Mouse (Mus musculus) limb, embryonic 12.5 days (tissue): ENCODE data around the gene Exoc6. TPM values are rescaled to one million over a fixed set of nuclear protein-coding genes. Genes with fewer than 3 reads are reported as not detected.

Source experiments
- ATAC-seq: fragments of 200-750 bp; cut with Nextera tagmentation; 2 replicates; pipeline ENCODE4 v1.8.0; 2017; ENCODE audit warnings: low read depth, moderate TSS enrichment; ENCODE audit not compliant: insufficient number of reproducible peaks, insufficient read depth, low FRiP score, low TSS enrichment
- H3K27ac ChIP-seq: fragments of 300-500 bp; sonication (generic); 2 replicates; pipeline ENCODE4 v1.5.1; 2016; ENCODE audit warnings: mild to moderate bottlenecking, moderate library complexity
- H3K27me3 ChIP-seq: fragments of 300-500 bp; sonication (generic); 2 replicates; pipeline ENCODE4 v1.6.1; 2016; ENCODE audit warnings: mild to moderate bottlenecking, moderate library complexity
- H3K36me3 ChIP-seq: fragments of 300-500 bp; sonication (generic); 2 replicates; pipeline ENCODE4 v1.6.1; 2016; ENCODE audit warnings: mild to moderate bottlenecking, moderate library complexity
- H3K4me1 ChIP-seq: fragments of 300-500 bp; sonication (generic); replicated peaks from 2 replicates; pipeline ENCODE4 v1.6.1; 2016
- H3K4me2 ChIP-seq: fragments of 300-500 bp; sonication (generic); 2 replicates; pipeline ENCODE4 v1.6.1; 2016; ENCODE audit warnings: mild to moderate bottlenecking, moderate library complexity
- H3K4me3 ChIP-seq: fragments of 300-500 bp; sonication (generic); replicated peaks from 2 replicates; pipeline ENCODE4 v1.5.1; 2016; ENCODE audit warnings: mild to moderate bottlenecking
- H3K9ac ChIP-seq: fragments of 300-500 bp; sonication (generic); replicated peaks from 2 replicates; pipeline ENCODE4 v1.6.1; 2016; ENCODE audit warnings: mild to moderate bottlenecking, moderate library complexity
- H3K9me3 ChIP-seq: fragments of 300-500 bp; sonication (generic); 2 replicates; pipeline ENCODE4 v1.6.1; 2016; ENCODE audit warnings: mild to moderate bottlenecking, moderate library complexity
- WGBS: fragments of 180-500 bp; shearing (Covaris S2); methylation state at CpG from one replicate; pipeline ENCODE4 v1.1.7; 2016; 5-methylcytosine and 5-hydroxymethylcytosine counted together
- polyA plus RNA-seq: library from polyadenylated mRNA; unstranded; fragments of >200 nt; fragmentation: Nextera tagmentation; extraction: Ambion mirVana; gene quantifications from 2 replicates; pipeline ENCODE4 v1.2.1, GENCODE M21; 2016

The Exoc6 gene
- polyA plus RNA-seq, 1 experiment from 2014 or later, result 6.7 TPM

DNA sequence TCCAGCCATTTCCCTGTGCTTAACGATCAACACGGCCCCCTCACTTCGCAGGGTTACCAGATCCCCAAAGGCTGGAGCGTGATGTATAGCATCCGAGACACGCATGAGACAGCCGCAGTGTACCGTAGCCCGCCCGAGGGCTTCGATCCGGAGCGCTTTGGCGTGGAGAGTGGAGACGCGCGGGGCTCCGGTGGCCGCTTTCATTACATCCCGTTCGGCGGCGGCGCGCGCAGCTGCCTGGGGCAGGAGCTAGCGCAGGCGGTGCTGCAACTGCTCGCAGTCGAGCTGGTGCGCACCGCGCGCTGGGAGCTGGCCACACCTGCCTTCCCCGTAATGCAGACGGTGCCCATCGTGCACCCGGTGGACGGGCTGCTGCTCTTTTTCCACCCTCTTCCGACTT lies 142.7 kb downstream of the Exoc6 start:
- H3K27ac ChIP-seq, result no peak overlapping the region
- H3K4me3 ChIP-seq, result peak overlapping the region; percentile 43
- no peak for ATAC-seq
- 0 out of 2 replicates have a peak overlapping the region, but pooled peaks have one; percentile 8 for H3K9ac ChIP-seq
- H3K27me3 ChIP-seq, result peaks cover 100% of the 10 kb centered on the region
- under 1% methylated on average over 40 of the region's 40 CpGs for WGBS
- no peaks in the 10 kb centered on the region for H3K9me3 ChIP-seq
- H3K4me1 ChIP-seq, result peaks cover 42% of the 10 kb centered on the region
- H3K36me3 ChIP-seq, result no peaks in the 10 kb centered on the region
- peak overlapping the region; percentile 74 for H3K4me2 ChIP-seq

- Histone ChIP-seq H3K27ac (no peak overlapping the region), H3K9me3 (no peaks in the 10 kb centered on the region), H3K4me2 (no peak overlapping the region), H3K9ac (no peak overlapping the region), H3K36me3 (no peaks in the 10 kb centered on the region), H3K27me3 (peaks cover 100% of the 10 kb centered on the region), H3K4me1 (peaks cover 54% of the 10 kb centered on the region), H3K4me3 (no peak overlapping the region)
- WGBS, result 25% methylated on average over 13 of the region's 13 CpGs
- ATAC-seq, result no peak
Observed at GRCm38 (mm10) chr19:37695146-37695545, 144.9 kb downstream of the Exoc6 start.

GRCm38 (mm10) chr19:37695762-37696602 lies 145.8 kb downstream of the Exoc6 start:
- Histone ChIP-seq H3K9ac (no peak overlapping the region), H3K27ac (no peak overlapping the region), H3K4me3 (peak overlapping the region; percentile 39), H3K27me3 (peaks cover 100% of the 10 kb centered on the region), H3K9me3 (no peaks in the 10 kb centered on the region), H3K36me3 (no peaks in the 10 kb centered on the region), H3K4me1 (peaks cover 49% of the 10 kb centered on the region), H3K4me2 (peak overlapping the region; percentile 39)
- WGBS, result 3% methylated on average over 42 of the region's 42 CpGs
- ATAC-seq, result no peak

- H3K27me3 ChIP-seq, result peaks cover 98% of the 10 kb centered on the region
- H3K9me3 ChIP-seq, result no peaks in the 10 kb centered on the region
- WGBS, result 2% methylated on average over 22 of the region's 22 CpGs
- ATAC-seq, result no peak
- peak overlapping the region; percentile 57 for H3K4me2 ChIP-seq
- H3K36me3 ChIP-seq, result no peaks in the 10 kb centered on the region
- peaks cover 49% of the 10 kb centered on the region for H3K4me1 ChIP-seq
- H3K9ac ChIP-seq, result no peak overlapping the region
- no peak overlapping the region for H3K27ac ChIP-seq
- H3K4me3 ChIP-seq, result peak overlapping the region; percentile 39
Observed at GRCm38 (mm10) chr19:37696603-37697334, 146.6 kb downstream of the Exoc6 start.

GRCm38 (mm10) chr19:37697335-37697636 lies 147.1 kb downstream of the Exoc6 start:
- under 1% methylated on average over 18 of the region's 18 CpGs for WGBS
- peak overlapping the region; percentile 57 for H3K4me2 ChIP-seq
- H3K4me1 ChIP-seq, result peaks cover 49% of the 10 kb centered on the region
- peaks cover 98% of the 10 kb centered on the region for H3K27me3 ChIP-seq
- H3K9ac ChIP-seq, result no peak overlapping the region
- no peaks in the 10 kb centered on the region for H3K9me3 ChIP-seq
- ATAC-seq, result no peak
- no peaks in the 10 kb centered on the region for H3K36me3 ChIP-seq
- no peak overlapping the region for H3K27ac ChIP-seq
- H3K4me3 ChIP-seq, result peak overlapping the region; percentile 39

DNA sequence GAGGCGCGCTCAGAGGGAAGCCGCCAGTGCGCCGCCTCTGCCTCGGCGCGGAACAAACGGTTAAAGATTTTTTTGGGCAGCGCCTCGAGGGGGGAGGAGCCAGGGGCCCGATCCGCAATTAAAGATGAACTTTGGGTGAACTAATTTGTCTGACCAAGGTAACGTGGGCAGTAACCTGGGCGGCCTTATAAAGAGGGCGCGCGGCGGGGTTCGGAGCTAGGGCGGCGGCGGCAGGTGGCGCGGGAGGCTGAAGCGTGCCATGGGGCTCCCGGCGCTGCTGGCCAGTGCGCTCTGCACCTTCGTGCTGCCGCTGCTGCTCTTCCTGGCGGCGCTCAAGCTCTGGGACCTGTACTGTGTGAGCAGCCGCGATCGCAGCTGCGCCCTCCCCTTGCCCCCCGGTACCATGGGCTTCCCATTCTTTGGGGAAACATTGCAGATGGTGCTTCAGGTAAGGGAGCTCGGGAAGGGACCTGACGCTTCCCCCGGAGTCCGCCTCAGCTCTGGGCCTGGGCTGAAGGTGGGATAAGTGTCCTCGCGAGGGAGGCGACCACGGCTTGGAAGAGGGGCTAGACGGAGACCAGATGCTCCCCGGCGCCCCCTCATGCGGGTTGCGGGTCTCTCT lies 147.5 kb downstream of the Exoc6 start, which contains the start of gene Cyp26a1:
Cyp26a1 (plus strand) TSS at position 148 of the 622 bp plus-strand sequence.
- Histone ChIP-seq H3K4me3 (peak within 1 kb of the TSS; percentile 39), H3K27me3 (peaks cover 98% of the 10 kb centered on the region), H3K4me2 (peak within 1 kb of the TSS; percentile 57), H3K27ac (no peak within 1 kb of the TSS), H3K4me1 (peaks cover 46% of the 10 kb centered on the region), H3K36me3 (no peaks in the 10 kb centered on the region), H3K9ac (0 out of 2 replicates have a peak within 1 kb of the TSS, but pooled peaks have one; percentile 19), H3K9me3 (no peaks in the 10 kb centered on the region)
- no peak for ATAC-seq
- WGBS, result under 1% methylated on average over 51 of the region's 51 CpGs

- WGBS, result under 1% methylated on average over 63 of the region's 63 CpGs
- Histone ChIP-seq H3K9me3 (no peaks in the 10 kb centered on the region), H3K36me3 (no peaks in the 10 kb centered on the region), H3K27me3 (peaks cover 98% of the 10 kb centered on the region), H3K4me3 (peak overlapping the region; percentile 39), H3K9ac (0 out of 2 replicates have a peak overlapping the region, but pooled peaks have one; percentile 40), H3K4me1 (peaks cover 38% of the 10 kb centered on the region), H3K4me2 (peak overlapping the region; percentile 57), H3K27ac (no peak overlapping the region)
- ATAC-seq, result no peak
Observed at GRCm38 (mm10) chr19:37698273-37699160, 148.3 kb downstream of the Exoc6 start.

DNA sequence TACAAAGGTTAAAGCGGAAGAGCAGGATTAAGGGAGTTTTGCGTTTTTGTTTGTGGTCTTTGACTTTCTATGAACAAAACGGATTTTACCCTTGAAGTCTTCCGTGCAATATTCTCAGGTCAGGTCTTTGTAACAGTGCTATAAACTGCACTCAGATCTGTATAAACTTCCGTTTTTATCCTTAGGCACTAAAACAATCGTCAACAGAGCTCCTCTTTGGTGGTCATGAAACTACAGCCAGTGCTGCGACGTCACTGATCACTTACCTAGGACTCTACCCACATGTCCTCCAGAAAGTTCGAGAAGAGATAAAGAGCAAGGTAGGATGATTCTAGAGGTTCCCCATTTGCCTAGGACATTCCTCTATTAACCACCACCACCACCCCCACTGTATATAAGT lies 149.5 kb downstream of the Exoc6 start:
- Histone ChIP-seq H3K9me3 (no peaks in the 10 kb centered on the region), H3K9ac (no peak overlapping the region), H3K4me2 (no peak overlapping the region), H3K36me3 (no peaks in the 10 kb centered on the region), H3K4me3 (no peak overlapping the region), H3K27me3 (peaks cover 89% of the 10 kb centered on the region), H3K4me1 (peaks cover 38% of the 10 kb centered on the region), H3K27ac (no peak overlapping the region)
- WGBS, result 11% methylated on average over 9 of the region's 9 CpGs
- no peak for ATAC-seq

GRCm38 (mm10) chr19:37702377-37703076 lies 152.3 kb downstream of the Exoc6 start:
- 62% methylated on average over 21 of the region's 21 CpGs for WGBS
- Histone ChIP-seq H3K27ac (no peak overlapping the region), H3K36me3 (no peaks in the 10 kb centered on the region), H3K9me3 (no peaks in the 10 kb centered on the region), H3K9ac (no peak overlapping the region), H3K4me2 (no peak overlapping the region), H3K4me3 (no peak overlapping the region), H3K4me1 (peaks cover 15% of the 10 kb centered on the region), H3K27me3 (peaks cover 60% of the 10 kb centered on the region)
- no peak for ATAC-seq

DNA sequence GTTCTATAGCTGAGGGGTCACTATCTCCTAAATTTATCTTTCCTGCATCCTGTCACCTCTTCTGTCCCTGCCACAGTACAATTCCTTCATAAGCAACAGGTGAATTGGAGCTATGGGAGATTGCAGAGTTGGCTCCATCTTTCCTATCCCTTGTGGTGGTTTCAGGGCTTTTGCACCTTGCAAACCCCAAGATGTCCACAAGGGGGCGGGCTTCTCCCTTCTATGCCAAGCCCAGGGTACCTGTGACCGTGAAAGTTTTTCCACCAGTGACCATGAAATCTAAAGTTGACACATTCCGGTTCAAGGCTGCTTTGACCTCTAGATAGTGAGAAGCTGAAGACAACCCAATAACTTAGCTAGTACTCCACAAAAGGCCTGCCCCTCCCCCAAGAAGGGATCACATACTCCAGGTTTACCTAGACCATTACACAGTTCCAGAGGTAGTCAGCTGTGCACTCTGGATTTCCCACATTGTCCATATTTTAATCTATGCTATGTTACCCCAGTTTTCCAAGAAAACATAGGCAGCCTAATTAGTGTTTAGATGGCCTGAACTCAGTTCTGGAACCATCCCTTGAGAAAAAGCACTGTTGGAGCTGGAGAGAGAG lies 153.8 kb downstream of the Exoc6 start:
- ATAC-seq, result no peak; the same call in 1 of the 2 replicates
- Histone ChIP-seq H3K4me3 (no peak overlapping the region), H3K27me3 (peaks cover 46% of the 10 kb centered on the region)

More for the DNA sequence above, 153.8 kb downstream of the Exoc6 start:
- Histone ChIP-seq H3K36me3 (no peaks in the 10 kb centered on the region), H3K9me3 (no peaks in the 10 kb centered on the region), H3K4me1 (peaks cover under 1% of the 10 kb centered on the region), H3K4me2 (no peak overlapping the region), H3K27ac (no peak overlapping the region), H3K9ac (no peak overlapping the region)
- 13% methylated on average over 3 of the region's 3 CpGs for WGBS
